In the genomic region with DNA sequence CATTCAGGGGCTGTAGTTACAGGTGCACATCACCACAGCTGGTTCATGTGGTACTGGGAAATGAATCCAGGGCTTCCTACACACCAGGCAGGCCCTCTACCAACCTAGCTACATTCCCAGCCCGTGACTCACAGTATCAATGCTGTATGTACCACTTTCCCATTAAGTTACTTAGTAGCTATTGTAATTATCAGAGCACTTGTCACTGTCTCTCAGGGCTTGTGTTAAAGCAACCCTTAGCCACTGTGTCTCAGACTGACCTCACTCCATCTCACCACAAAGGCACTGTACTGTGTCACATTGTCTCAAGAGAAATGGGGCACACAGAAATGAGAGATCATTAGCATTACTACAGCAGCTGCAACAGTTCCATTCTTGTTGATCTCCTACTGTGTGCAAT, we compare ENCODE assay signal across 12 mouse cellular contexts.
"Had no signal": no experiment of that assay in that cellular context is flagged by ENCODE, and none has a peak within 500 bp of the region (broad histone marks: within the 10 kb centered on the region; RNA-seq: fewer than 3 reads in every experiment).

No protein-coding gene starts in this region.

- H3K4me2 ChIP-seq: liver, embryonic 13.5 days; midbrain, embryonic 12.5 days had no signal

- H3K27ac ChIP-seq: kidney, postnatal 0 days; left cerebral cortex, adult 2 months; liver, embryonic 13.5 days; macrophage; midbrain, embryonic 12.5 days had no signal

- H3K4me1 ChIP-seq: midbrain, embryonic 12.5 days had no signal

- DNase-seq: kidney, adult 2 months; kidney, postnatal 25 days; layer of hippocampus, postnatal 36 days; liver, embryonic 13.5 days; lung, adult 2 months; lung, postnatal 14 days; thymus, adult 18-20 months; thymus, postnatal 36 days had no signal

- H3K27me3 ChIP-seq: liver, embryonic 13.5 days; midbrain, embryonic 12.5 days had no signal

- H3K9ac ChIP-seq: liver, embryonic 13.5 days; midbrain, embryonic 12.5 days had no signal

- H3K4me3 ChIP-seq: left cerebral cortex, adult 2 months; liver, embryonic 13.5 days; midbrain, embryonic 12.5 days had no signal

- H3K9me3 ChIP-seq: liver, embryonic 13.5 days; midbrain, embryonic 12.5 days had no signal
